Mouse (Mus musculus) hindbrain, embryonic 15.5 days (tissue): Measurements from ENCODE around the gene Gpnmb. TPM values are rescaled to one million over a fixed set of nuclear protein-coding genes. Genes with fewer than 3 reads are reported as not detected.

Experiments used
- ATAC-seq: fragments of 200-750 bp; cut with Nextera tagmentation; 2 replicates; pipeline ENCODE4 v1.8.0; 2017; ENCODE audit warnings: low read depth, moderate number of reproducible peaks, moderate TSS enrichment; ENCODE audit not compliant: low FRiP score
- H3K27ac ChIP-seq: fragments of 300-500 bp; sonication (generic); replicated peaks from 2 replicates; pipeline ENCODE4 v1.5.1; 2015; ENCODE audit warnings: mild to moderate bottlenecking, inconsistent platforms
- H3K27me3 ChIP-seq: fragments of 300-500 bp; sonication (generic); 2 replicates; pipeline ENCODE4 v1.6.1; 2015; ENCODE audit warnings: control low read depth, inconsistent platforms
- H3K36me3 ChIP-seq: fragments of 300-500 bp; sonication (generic); 2 replicates; pipeline ENCODE4 v1.6.1; 2015; ENCODE audit warnings: control low read depth, inconsistent platforms
- H3K4me1 ChIP-seq: fragments of 300-500 bp; sonication (generic); replicated peaks from 2 replicates; pipeline ENCODE4 v1.6.1; 2015; ENCODE audit warnings: control low read depth, inconsistent platforms
- H3K4me2 ChIP-seq: fragments of 300-500 bp; sonication (generic); 2 replicates; pipeline ENCODE4 v1.6.1; 2015; ENCODE audit warnings: moderate library complexity, mild to moderate bottlenecking, inconsistent platforms
- H3K4me3 ChIP-seq: fragments of 300-500 bp; sonication (generic); 2 replicates; pipeline ENCODE4 v1.5.1; 2015; ENCODE audit warnings: mild to moderate bottlenecking, inconsistent platforms
- H3K9ac ChIP-seq: fragments of 300-500 bp; sonication (generic); 2 replicates; pipeline ENCODE4 v1.6.1; 2015; ENCODE audit warnings: inconsistent platforms
- H3K9me3 ChIP-seq: fragments of 300-500 bp; sonication (generic); 2 replicates; pipeline ENCODE4 v1.6.1; 2016; ENCODE audit warnings: control low read depth, inconsistent platforms
- WGBS: fragments of 180-500 bp; shearing (Covaris S2); methylation state at CpG from one replicate; pipeline ENCODE4 v1.1.7; 2015; 5-methylcytosine and 5-hydroxymethylcytosine counted together
- polyA plus RNA-seq: library from polyadenylated mRNA; unstranded; fragments of >200 nt; fragmentation: Nextera tagmentation; extraction: Ambion mirVana; gene quantifications from 2 replicates; pipeline ENCODE4 v1.2.1, GENCODE M21; 2015

The Gpnmb gene
- polyA plus RNA-seq, 1 experiment from 2014 or later: 0.23 TPM

- 14% methylated on average over 18 of the region's 18 CpGs for WGBS
- H3K9me3 ChIP-seq: no peaks in the 10 kb centered on the region
- H3K27ac ChIP-seq: no peak overlapping the region
- H3K4me2 ChIP-seq: peak overlapping the region; percentile 52
- H3K4me3 ChIP-seq: peak overlapping the region; percentile 26
- no peaks in the 10 kb centered on the region for H3K36me3 ChIP-seq
- peaks cover 13% of the 10 kb centered on the region for H3K27me3 ChIP-seq
- ATAC-seq: no peak
- H3K4me1 ChIP-seq: 0 out of 2 replicates have a peak, but pooled peaks cover 4% of the 10 kb centered on the region
- H3K9ac ChIP-seq: no peak overlapping the region
These were observed 3.3 kb downstream of the Gpnmb start for GRCm38 (mm10) chr6:49039470-49040180.

GRCm38 (mm10) chr6:49046502-49046901 lies 10.2 kb downstream of the Gpnmb start:
- Histone ChIP-seq H3K4me3 (no peak overlapping the region), H3K36me3 (no peaks in the 10 kb centered on the region), H3K4me1 (no peaks in the 10 kb centered on the region), H3K9me3 (no peaks in the 10 kb centered on the region), H3K9ac (no peak overlapping the region), H3K27me3 (no peaks in the 10 kb centered on the region), H3K4me2 (no peak overlapping the region), H3K27ac (no peak overlapping the region)
- no peak for ATAC-seq
- 54% methylated on average over 6 of the region's 6 CpGs for WGBS

GRCm38 (mm10) chr6:49046976-49047375 lies 10.6 kb downstream of the Gpnmb start:
- no peaks in the 10 kb centered on the region for H3K27me3 ChIP-seq
- H3K9me3 ChIP-seq: no peaks in the 10 kb centered on the region
- no peak overlapping the region for H3K27ac ChIP-seq
- 77% methylated on average over 8 of the region's 8 CpGs for WGBS
- no peak overlapping the region for H3K4me2 ChIP-seq
- no peak for ATAC-seq
- no peak overlapping the region for H3K4me3 ChIP-seq
- H3K9ac ChIP-seq: no peak overlapping the region
- no peaks in the 10 kb centered on the region for H3K36me3 ChIP-seq
- no peaks in the 10 kb centered on the region for H3K4me1 ChIP-seq

GRCm38 (mm10) chr6:49047848-49048247 lies 11.5 kb downstream of the Gpnmb start:
- H3K4me2 ChIP-seq: no peak overlapping the region
- no peaks in the 10 kb centered on the region for H3K36me3 ChIP-seq
- 84% methylated on average over 10 of the region's 10 CpGs for WGBS
- H3K4me3 ChIP-seq: no peak overlapping the region
- no peaks in the 10 kb centered on the region for H3K9me3 ChIP-seq
- ATAC-seq: no peak
- no peaks in the 10 kb centered on the region for H3K27me3 ChIP-seq
- no peak overlapping the region for H3K27ac ChIP-seq
- no peak overlapping the region for H3K9ac ChIP-seq
- no peaks in the 10 kb centered on the region for H3K4me1 ChIP-seq

- Histone ChIP-seq H3K9ac (no peak overlapping the region), H3K27me3 (no peaks in the 10 kb centered on the region), H3K4me3 (no peak overlapping the region), H3K4me2 (no peak overlapping the region), H3K4me1 (no peaks in the 10 kb centered on the region), H3K27ac (no peak overlapping the region), H3K9me3 (no peaks in the 10 kb centered on the region), H3K36me3 (no peaks in the 10 kb centered on the region)
- 89% methylated on average over 10 of the region's 10 CpGs for WGBS
- ATAC-seq: no peak
These were observed 12.0 kb downstream of the Gpnmb start for GRCm38 (mm10) chr6:49048395-49048794.

GRCm38 (mm10) chr6:49050677-49051410 lies 14.5 kb downstream of the Gpnmb start:
- Histone ChIP-seq H3K4me3 (no peak overlapping the region), H3K4me2 (no peak overlapping the region), H3K9ac (no peak overlapping the region), H3K36me3 (no peaks in the 10 kb centered on the region), H3K27me3 (no peaks in the 10 kb centered on the region), H3K27ac (no peak overlapping the region), H3K9me3 (no peaks in the 10 kb centered on the region), H3K4me1 (peaks cover 12% of the 10 kb centered on the region)
- WGBS: 69% methylated on average over 11 of the region's 11 CpGs
- ATAC-seq: no peak

GRCm38 (mm10) chr6:49052191-49052590 lies 15.8 kb downstream of the Gpnmb start:
- 85% methylated on average over 5 of the region's 5 CpGs for WGBS
- Histone ChIP-seq H3K36me3 (no peaks in the 10 kb centered on the region), H3K4me1 (peaks cover 18% of the 10 kb centered on the region), H3K9ac (no peak overlapping the region), H3K27me3 (no peaks in the 10 kb centered on the region), H3K4me3 (no peak overlapping the region), H3K27ac (no peak overlapping the region), H3K9me3 (no peaks in the 10 kb centered on the region), H3K4me2 (no peak overlapping the region)
- no peak for ATAC-seq

GRCm38 (mm10) chr6:49055256-49055733 lies 18.9 kb downstream of the Gpnmb start:
- H3K27me3 ChIP-seq: no peaks in the 10 kb centered on the region
- no peaks in the 10 kb centered on the region for H3K36me3 ChIP-seq
- WGBS: 3% methylated on average over 7 of the region's 7 CpGs
- H3K4me2 ChIP-seq: peak overlapping the region; percentile 37
- peaks cover 18% of the 10 kb centered on the region for H3K4me1 ChIP-seq
- no peak overlapping the region for H3K4me3 ChIP-seq
- H3K27ac ChIP-seq: peak overlapping the region; percentile 66
- H3K9ac ChIP-seq: no peak overlapping the region
- ATAC-seq: peak; percentile 76
- no peaks in the 10 kb centered on the region for H3K9me3 ChIP-seq

GRCm38 (mm10) chr6:49056009-49056408 lies 19.7 kb downstream of the Gpnmb start:
- 51% methylated on average over 9 of the region's 9 CpGs for WGBS
- Histone ChIP-seq H3K4me2 (no peak overlapping the region), H3K4me3 (no peak overlapping the region), H3K9ac (no peak overlapping the region), H3K4me1 (peaks cover 18% of the 10 kb centered on the region), H3K9me3 (no peaks in the 10 kb centered on the region), H3K27ac (peak overlapping the region; percentile 66; the same call in 1 of the 2 replicates), H3K27me3 (no peaks in the 10 kb centered on the region), H3K36me3 (no peaks in the 10 kb centered on the region)
- no peak for ATAC-seq

GRCm38 (mm10) chr6:49057053-49058021 lies 21.0 kb downstream of the Gpnmb start:
- Histone ChIP-seq H3K27me3 (no peaks in the 10 kb centered on the region), H3K27ac (no peak overlapping the region), H3K4me2 (no peak overlapping the region), H3K9ac (no peak overlapping the region), H3K4me1 (peaks cover 18% of the 10 kb centered on the region), H3K36me3 (no peaks in the 10 kb centered on the region), H3K9me3 (no peaks in the 10 kb centered on the region), H3K4me3 (no peak overlapping the region)
- WGBS: 31% methylated on average over 8 of the region's 8 CpGs
- peak; percentile 62; the same call in 1 of the 2 replicates for ATAC-seq

GRCm38 (mm10) chr6:49068361-49068760 lies 32.0 kb downstream of the Gpnmb start:
- H3K4me1 ChIP-seq: 0 out of 2 replicates have a peak, but pooled peaks cover 3% of the 10 kb centered on the region
- no peak for ATAC-seq
- WGBS: 57% methylated on average over 3 of the region's 4 CpGs
- H3K9ac ChIP-seq: no peak overlapping the region
- H3K4me3 ChIP-seq: no peak overlapping the region
- no peak overlapping the region for H3K27ac ChIP-seq
- H3K9me3 ChIP-seq: no peaks in the 10 kb centered on the region
- no peaks in the 10 kb centered on the region for H3K36me3 ChIP-seq
- 0 out of 2 replicates have a peak, but pooled peaks cover 3% of the 10 kb centered on the region for H3K27me3 ChIP-seq
- no peak overlapping the region for H3K4me2 ChIP-seq
